Mouse (Mus musculus) heart, adult 2 months (tissue): ENCODE data around the gene Slpi.

ENCODE experiments used
- CTCF ChIP-seq: fragments of 200-600 bp; IDR thresholded peaks from 2 replicates; pipeline ENCODE4 v1.8.1; 2022; ENCODE audit warnings: antibody characterized with exemption, mild to moderate bottlenecking, moderate library complexity
- POLR2A ChIP-seq: fragments of 200-500 bp; IDR thresholded peaks from 2 replicates; pipeline ENCODE4 v1.6.1; 2011; ENCODE audit warnings: mild to moderate bottlenecking, low read depth, low read length, control low read depth; ENCODE audit not compliant: insufficient read depth

DNA sequence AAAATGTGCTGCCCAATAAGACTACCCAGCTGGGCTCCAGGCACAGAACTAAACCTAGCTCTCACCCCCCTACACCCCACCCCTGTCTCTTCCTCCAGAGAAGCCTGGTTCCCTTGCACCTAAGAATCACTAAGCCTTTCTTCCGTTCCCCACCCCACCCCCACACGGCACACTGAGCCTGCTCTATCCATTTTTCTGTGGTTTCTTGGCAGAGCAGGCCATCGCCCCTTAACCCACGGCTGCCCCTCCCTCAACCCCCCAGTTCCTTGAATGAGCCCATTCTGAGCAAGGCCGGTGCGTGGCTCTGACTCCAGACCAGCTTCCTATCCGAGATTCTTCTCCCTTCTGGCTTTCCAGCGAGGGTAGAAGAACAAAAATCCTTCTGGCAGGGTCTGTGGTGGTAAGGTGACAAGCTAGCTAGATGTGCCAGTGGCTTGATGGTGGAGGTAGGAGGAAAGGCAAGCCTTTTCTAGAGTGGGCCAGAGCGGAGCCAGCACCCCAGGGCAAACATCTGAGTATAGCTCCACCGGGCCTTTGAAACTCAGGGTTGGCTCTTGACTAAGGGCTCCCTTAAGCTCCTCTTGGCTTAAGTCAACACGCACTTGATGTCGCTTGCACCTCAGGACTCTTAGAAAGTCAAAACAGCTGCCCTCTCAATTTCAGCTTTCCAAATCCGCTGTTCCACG is 14.6 kb upstream of the Slpi start:
- TF ChIP-seq CTCF = no peak
- no peak for TF ChIP-seq POLR2A
